Mouse (Mus musculus): ENCODE results near the gene Azin2. TPM values are rescaled to one million over a fixed set of nuclear protein-coding genes. Genes with fewer than 3 reads are reported as not detected.
A peak's percentile ranks its signal among the peaks of the same experiment; 100 is the strongest.

Azin2 gene
- total RNA-seq (2017): 0.98 TPM in 1 of 2 replicates, not detected in the other

- ATAC-seq (ENCODE audit: extremely low read depth, insufficient number of reproducible peaks, low FRiP score, poor library complexity, severe bottlenecking): peak; percentile 93
Observed at GRCm38 (mm10) chr4:128962029-128962925, at the start of gene Azin2. Gene Azin2, minus strand, starts transcription at chr4:128962442.

GRCm38 (mm10) chr4:129011604-129012121 is 49.4 kb upstream of the Azin2 start:
- no peak for ATAC-seq (ENCODE audit: extremely low read depth, insufficient number of reproducible peaks, low FRiP score, poor library complexity, severe bottlenecking)

GRCm38 (mm10) chr4:129009521-129009920 is 47.3 kb upstream of the Azin2 start:
- no peak for ATAC-seq (ENCODE audit: extremely low read depth, insufficient number of reproducible peaks, low FRiP score, poor library complexity, severe bottlenecking)

- ATAC-seq (ENCODE audit: extremely low read depth, insufficient number of reproducible peaks, low FRiP score, poor library complexity, severe bottlenecking): no peak
Observed at GRCm38 (mm10) chr4:129008672-129009071, 46.4 kb upstream of the Azin2 start.

GRCm38 (mm10) chr4:129008006-129008519 is 45.8 kb upstream of the Azin2 start:
- no peak for ATAC-seq (ENCODE audit: extremely low read depth, insufficient number of reproducible peaks, low FRiP score, poor library complexity, severe bottlenecking)

GRCm38 (mm10) chr4:129003720-129004119 is 41.5 kb upstream of the Azin2 start:
- 0 out of 2 replicates have a peak, but pooled peaks have one; percentile 31 for ATAC-seq (ENCODE audit: extremely low read depth, insufficient number of reproducible peaks, low FRiP score, poor library complexity, severe bottlenecking)

- no peak for ATAC-seq (ENCODE audit: extremely low read depth, insufficient number of reproducible peaks, low FRiP score, poor library complexity, severe bottlenecking)
Observed at GRCm38 (mm10) chr4:129000786-129001185, 38.5 kb upstream of the Azin2 start.

GRCm38 (mm10) chr4:128998401-128998800 is 36.2 kb upstream of the Azin2 start:
- ATAC-seq (ENCODE audit: extremely low read depth, insufficient number of reproducible peaks, low FRiP score, poor library complexity, severe bottlenecking): no peak

- no peak for ATAC-seq (ENCODE audit: extremely low read depth, insufficient number of reproducible peaks, low FRiP score, poor library complexity, severe bottlenecking)
Observed at GRCm38 (mm10) chr4:128997258-128997657, 35.0 kb upstream of the Azin2 start.

- no peak for ATAC-seq (ENCODE audit: extremely low read depth, insufficient number of reproducible peaks, low FRiP score, poor library complexity, severe bottlenecking)
Observed at GRCm38 (mm10) chr4:128995238-128995637, 33.0 kb upstream of the Azin2 start.

GRCm38 (mm10) chr4:128993675-128994074 is 31.4 kb upstream of the Azin2 start:
- no peak for ATAC-seq (ENCODE audit: extremely low read depth, insufficient number of reproducible peaks, low FRiP score, poor library complexity, severe bottlenecking)

GRCm38 (mm10) chr4:128993025-128993662 is 30.9 kb upstream of the Azin2 start:
- ATAC-seq (ENCODE audit: extremely low read depth, insufficient number of reproducible peaks, low FRiP score, poor library complexity, severe bottlenecking): peak; percentile 98

GRCm38 (mm10) chr4:128992176-128992575 is 29.9 kb upstream of the Azin2 start:
- no peak for ATAC-seq (ENCODE audit: extremely low read depth, insufficient number of reproducible peaks, low FRiP score, poor library complexity, severe bottlenecking)

GRCm38 (mm10) chr4:128991500-128992008 is 29.3 kb upstream of the Azin2 start, which contains the start of gene Ak2:
Gene Ak2, plus strand, starts transcription at chr4:128991958.
- ATAC-seq (ENCODE audit: extremely low read depth, insufficient number of reproducible peaks, low FRiP score, poor library complexity, severe bottlenecking): no peak

GRCm38 (mm10) chr4:128989678-128990077 is 27.4 kb upstream of the Azin2 start:
- ATAC-seq (ENCODE audit: extremely low read depth, insufficient number of reproducible peaks, low FRiP score, poor library complexity, severe bottlenecking): no peak

- ATAC-seq (ENCODE audit: extremely low read depth, insufficient number of reproducible peaks, low FRiP score, poor library complexity, severe bottlenecking): no peak
Observed at GRCm38 (mm10) chr4:128988911-128989310, 26.7 kb upstream of the Azin2 start.

- ATAC-seq (ENCODE audit: extremely low read depth, insufficient number of reproducible peaks, low FRiP score, poor library complexity, severe bottlenecking): no peak
Observed at GRCm38 (mm10) chr4:128984600-128984999, 22.4 kb upstream of the Azin2 start.

- peak; percentile 66 for ATAC-seq (ENCODE audit: extremely low read depth, insufficient number of reproducible peaks, low FRiP score, poor library complexity, severe bottlenecking)
Observed at GRCm38 (mm10) chr4:128983656-128984055, 21.4 kb upstream of the Azin2 start.

GRCm38 (mm10) chr4:128983151-128983550 is 20.9 kb upstream of the Azin2 start:
- no peak for ATAC-seq (ENCODE audit: extremely low read depth, insufficient number of reproducible peaks, low FRiP score, poor library complexity, severe bottlenecking)
